Mouse (Mus musculus) bone marrow, adult 2 months (tissue): ENCODE data around the gene Mboat2.

Experiments
- CTCF ChIP-seq: fragments of 200-500 bp; IDR thresholded peaks from 2 replicates; pipeline ENCODE4 v1.5.1; 2011; ENCODE audit warnings: low read length, control low read depth; ENCODE audit not compliant: control insufficient read depth, insufficient read depth
- POLR2A ChIP-seq: fragments of 200-500 bp; IDR thresholded peaks from 2 replicates; pipeline ENCODE4 v1.6.1; 2011; ENCODE audit warnings: low read depth, mild to moderate bottlenecking, control low read depth, low read length, borderline replicate concordance; ENCODE audit not compliant: control insufficient read depth

DNA sequence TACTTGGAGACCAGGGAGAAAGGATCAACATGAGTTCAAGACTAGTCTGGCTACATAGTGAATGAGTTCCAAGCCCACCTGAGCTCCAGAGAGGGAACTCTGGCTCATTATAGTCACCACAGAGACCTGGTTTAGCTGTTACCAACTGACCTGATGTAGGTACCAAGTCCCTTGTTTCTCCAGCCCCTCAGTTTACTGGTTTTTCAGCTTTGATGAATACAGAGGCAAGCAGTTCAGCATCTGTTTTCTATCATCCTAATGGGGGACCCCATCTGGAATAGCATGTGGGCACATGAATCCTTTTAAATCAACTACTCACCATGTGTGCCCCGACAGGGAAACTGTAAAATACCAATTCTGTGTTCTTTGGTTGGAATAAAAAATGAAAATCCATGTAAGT lies 82.2 kb downstream of the Mboat2 start:
- TF ChIP-seq CTCF (no peak), POLR2A (no peak)
